Mouse (Mus musculus) heart, adult 2 months (tissue): Measurements from ENCODE around the gene Serpina3f.
A peak's percentile ranks its signal among the peaks of the same experiment; 100 is the strongest.

Experiments used
- CTCF ChIP-seq: fragments of 200-600 bp; IDR thresholded peaks from 2 replicates; pipeline ENCODE4 v1.8.1; 2022; ENCODE audit warnings: antibody characterized with exemption, mild to moderate bottlenecking, moderate library complexity
- EP300 ChIP-seq: fragments of 200-500 bp; IDR thresholded peaks from 2 replicates; pipeline ENCODE4 v1.6.1; 2011; ENCODE audit warnings: low read depth, low read length, control low read depth; ENCODE audit not compliant: insufficient read depth
- POLR2A ChIP-seq: fragments of 200-500 bp; IDR thresholded peaks from 2 replicates; pipeline ENCODE4 v1.6.1; 2011; ENCODE audit warnings: mild to moderate bottlenecking, low read depth, low read length, control low read depth; ENCODE audit not compliant: insufficient read depth

GRCm38 (mm10) chr12:104245092-104245491 is 30.7 kb downstream of the Serpina3f start:
- TF ChIP-seq CTCF (peak; percentile 45), POLR2A (no peak), EP300 (no peak)
